Mouse (Mus musculus) hematopoietic stem cell, adult 5-6 weeks (primary cell): Measurements from ENCODE around the gene Aebp2. TPM values are rescaled to one million over a fixed set of nuclear protein-coding genes. Genes with fewer than 3 reads are reported as not detected.
A peak's percentile ranks its signal among the peaks of the same experiment; 100 is the strongest.

Source experiments
- ATAC-seq, 2 experiments: fragments of 125-278 bp in 1 of 2; replicated peaks in 1 of 2; 2 replicates each; pipeline ENCODE4 v1.8.0; 2016 to 2017; ENCODE audit warnings: inconsistent platforms in 2 of 2, mild to moderate bottlenecking in 2 of 2, moderate number of reproducible peaks in 2 of 2, low read depth in 1 of 2, moderate TSS enrichment in 1 of 2; ENCODE audit not compliant: low FRiP score in 2 of 2, poor library complexity in 2 of 2, severe bottlenecking in 2 of 2, insufficient read depth in 1 of 2, low TSS enrichment in 1 of 2
- total RNA-seq: library from RNA; stranded (forward); fragments of 172-1452, 232-1000 nt; gene quantifications from 2 replicates; pipeline ENCODE4 v1.2.3, GENCODE M21; 2017

Gene Aebp2
- total RNA-seq, 1 experiment from 2014 or later, result 112 TPM

DNA sequence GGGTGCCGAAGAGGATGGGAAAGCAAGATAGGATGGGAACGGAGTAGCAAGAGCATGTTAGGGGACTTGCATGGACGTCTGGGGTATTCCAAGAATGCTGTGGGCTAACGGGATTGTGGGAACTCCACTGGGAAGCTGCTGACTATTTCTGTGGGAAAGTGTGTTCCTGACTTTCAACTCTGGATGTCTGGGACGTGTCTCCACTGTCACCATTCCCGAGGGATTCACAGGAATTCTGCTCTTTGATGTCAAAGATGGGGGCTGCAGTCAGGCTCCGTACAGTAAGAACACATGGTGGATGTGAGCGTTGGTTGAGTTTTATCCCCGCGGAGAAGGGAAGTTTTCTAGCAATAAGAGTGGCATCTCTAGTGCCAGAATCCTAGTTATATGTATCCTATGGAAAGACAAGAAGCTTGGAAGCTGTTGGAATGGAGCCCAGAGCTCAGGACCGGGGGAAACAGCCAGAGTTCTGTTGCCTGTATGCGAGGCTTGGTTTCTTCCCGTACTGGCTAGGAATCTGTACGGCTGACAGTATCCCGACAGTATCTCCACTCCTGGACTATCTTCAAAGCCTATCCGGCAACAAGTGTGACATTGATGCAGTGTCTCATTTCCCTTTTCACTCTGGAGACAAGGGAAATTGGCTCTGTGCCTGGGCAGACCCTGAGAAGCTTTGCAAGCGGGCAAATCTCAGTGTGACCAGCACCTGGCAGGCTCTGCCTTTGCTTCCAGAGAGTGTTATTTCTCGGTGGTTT, 44.2 kb downstream of the Aebp2 start:
- no peak for ATAC-seq

DNA sequence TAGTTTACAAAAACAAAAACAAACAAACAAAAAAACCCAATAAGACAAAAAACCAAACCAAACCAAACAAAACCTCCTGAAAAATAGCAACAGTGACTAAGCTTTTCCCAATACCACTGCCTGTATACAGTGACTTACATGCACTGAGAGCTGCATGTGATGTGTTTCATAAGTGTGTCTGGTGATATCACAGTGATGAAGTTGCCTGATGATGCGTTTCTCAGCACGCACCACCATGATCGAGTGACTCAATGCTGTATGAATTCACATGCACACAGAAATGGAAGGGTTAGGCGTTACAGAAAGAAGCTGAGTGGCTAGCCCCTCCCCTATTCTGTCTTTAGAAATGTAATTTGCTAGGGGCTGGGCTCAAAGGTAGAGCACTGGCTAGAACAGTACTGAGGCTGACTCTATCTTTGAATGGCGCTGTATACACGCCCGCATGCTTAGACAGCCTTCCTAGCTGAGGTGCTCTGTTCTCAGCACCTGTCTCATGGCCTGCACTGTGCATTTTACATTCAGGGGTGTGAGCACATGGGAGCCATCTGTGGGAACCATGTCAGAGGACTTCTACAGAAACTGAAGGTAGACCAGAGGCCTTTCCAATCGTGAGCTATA, 44.9 kb downstream of the Aebp2 start:
- ATAC-seq, result no peak

DNA sequence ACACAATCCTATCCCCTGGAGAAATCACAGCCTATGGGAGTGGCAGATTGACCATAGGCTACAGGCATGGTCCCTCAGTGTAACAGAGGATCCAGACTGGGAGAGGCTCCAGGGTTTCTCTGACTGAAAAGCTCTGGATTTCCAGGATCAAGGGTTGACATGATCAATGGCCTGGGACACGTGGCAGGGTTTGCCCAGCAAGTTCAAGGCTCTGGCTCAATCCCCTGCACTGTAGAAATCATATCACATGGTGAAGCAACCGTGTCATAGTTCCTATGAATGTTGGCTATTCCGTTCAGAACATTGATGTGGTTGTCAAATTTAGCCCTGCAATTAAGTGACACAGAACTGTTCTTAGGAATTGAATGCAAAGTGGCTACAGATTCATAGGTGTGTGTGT, 52.0 kb downstream of the Aebp2 start:
- ATAC-seq, result no peak

DNA sequence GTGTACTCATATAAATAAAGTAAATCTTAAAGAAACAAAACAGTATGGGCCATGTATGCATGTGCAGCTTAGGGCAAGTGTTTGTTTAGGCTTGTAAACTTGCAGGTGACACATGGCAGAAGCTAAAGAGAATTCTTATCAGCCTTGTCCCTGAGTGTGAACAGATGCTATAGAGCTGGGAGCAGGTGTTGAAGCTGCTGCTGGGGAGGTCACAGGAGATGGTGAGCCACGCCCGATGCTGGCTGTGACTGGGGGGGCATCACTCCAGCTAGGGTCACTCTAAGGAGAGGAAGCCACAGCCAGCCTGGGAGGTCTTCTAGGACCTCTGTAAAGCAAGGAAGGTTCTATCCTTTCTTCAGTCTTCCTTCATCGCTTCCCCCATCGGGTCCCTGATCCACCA, 53.6 kb downstream of the Aebp2 start:
- no peak for ATAC-seq

DNA sequence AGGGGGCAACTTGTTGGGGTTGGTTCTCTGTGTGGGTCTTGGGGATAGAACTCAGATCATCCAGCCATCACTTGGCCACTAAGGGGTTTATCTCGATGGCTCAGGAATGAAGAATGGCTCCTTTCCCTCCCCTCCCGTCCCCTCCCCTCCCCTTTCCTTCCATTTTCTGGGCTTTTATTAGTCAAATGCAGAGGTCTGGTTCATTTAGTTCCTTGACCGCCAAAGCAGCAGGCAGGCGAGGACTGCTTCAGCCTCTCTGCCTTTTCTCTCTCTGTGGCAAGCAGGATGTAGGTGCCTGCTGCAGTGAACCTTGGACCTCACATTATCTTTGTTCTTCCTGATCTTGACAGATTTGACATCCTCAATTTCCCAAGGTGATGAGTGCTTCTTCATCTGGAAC, 54.6 kb downstream of the Aebp2 start:
- ATAC-seq, result no peak

DNA sequence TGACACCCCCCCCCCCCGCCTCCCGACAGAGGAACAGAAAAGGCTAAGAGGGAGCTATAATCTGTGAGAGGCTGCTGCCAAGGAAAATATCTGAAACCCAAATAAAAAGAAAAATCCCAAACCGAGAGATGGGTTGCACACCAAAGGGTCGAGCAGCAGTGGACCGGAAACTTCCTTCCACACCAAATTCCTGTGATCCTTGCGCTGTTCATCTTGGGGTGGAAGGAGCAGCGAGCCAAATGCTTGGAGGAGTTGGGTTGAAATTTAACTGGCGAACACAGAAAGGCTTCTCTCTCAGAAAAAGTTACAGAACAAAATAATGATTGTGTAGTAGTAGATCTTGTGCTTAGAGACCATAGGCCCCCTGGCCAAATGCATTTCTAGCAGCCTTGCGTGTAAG, 55.5 kb downstream of the Aebp2 start:
- ATAC-seq, result no peak

DNA sequence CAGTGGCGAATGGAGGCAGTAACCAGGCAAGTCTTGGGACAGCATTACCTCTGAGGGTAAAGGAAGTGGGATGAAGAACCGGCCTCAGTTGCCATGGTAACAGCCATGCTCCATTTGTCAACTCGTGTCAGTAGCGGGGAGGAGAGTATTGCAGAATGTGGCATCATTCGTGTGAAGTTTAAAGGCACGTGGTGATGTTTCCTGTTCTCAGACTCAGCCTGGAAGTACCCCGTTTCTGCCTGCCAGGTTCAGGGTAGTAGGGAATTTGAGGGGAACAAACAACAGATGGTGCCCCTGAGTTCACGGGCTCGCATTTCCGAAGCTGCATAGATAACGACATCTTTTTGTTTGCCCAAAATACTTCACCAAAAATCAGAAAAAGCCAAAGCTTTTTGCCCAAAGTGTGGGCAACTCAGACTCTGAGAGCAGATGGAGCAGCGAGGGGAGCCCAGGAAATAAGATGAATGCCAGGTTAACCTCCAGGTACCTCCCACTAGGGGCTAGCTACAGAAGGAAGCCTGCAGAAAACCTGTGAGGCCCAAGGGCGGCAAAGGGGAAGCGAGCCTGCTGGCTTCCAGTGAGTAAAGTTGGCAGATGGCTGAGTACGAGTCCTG, 56.3 kb downstream of the Aebp2 start:
- ATAC-seq, result peak; percentile 82

DNA sequence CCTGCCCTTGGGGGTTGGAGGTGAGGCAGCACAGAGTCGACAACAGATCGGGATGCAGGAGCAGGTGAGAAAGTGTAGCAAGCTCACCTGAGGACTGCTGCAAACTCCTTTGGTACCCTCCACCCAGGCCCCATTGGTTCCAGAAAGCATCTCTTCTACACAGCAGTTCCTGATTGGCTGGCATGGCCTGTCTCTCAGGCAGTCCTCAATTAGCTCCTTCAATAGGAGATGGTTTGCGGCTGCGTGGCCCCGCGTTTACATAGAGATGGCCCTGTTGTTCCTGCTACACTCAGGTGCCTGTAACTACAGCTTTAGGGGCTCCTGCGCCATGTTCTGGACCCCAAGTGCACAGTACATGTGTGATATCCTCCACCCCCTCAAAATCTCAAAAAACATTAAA, 58.2 kb downstream of the Aebp2 start:
- ATAC-seq, result no peak

DNA sequence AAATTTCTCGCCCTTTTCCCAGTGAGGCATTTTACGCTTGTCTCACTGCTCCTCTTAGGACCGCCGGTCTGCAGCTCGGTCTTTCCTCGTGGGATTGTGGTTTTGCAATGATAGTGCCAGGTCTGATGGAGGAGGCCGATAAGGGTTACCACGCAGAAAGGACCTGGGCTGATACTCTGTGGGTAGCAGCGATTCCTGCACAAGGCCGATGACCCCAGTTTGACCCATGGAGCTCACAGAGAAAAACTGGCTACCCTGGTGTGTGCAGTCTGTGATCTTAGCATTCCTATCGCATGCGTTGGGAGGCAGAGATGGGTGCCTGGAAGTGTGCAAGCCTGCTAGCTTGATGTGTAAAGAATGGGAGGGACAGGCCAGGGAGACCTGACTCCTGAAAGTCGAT, 60.4 kb downstream of the Aebp2 start:
- peak in 1 of 2 experiments; percentile 7; a peak in 2 of 4 replicates for ATAC-seq

DNA sequence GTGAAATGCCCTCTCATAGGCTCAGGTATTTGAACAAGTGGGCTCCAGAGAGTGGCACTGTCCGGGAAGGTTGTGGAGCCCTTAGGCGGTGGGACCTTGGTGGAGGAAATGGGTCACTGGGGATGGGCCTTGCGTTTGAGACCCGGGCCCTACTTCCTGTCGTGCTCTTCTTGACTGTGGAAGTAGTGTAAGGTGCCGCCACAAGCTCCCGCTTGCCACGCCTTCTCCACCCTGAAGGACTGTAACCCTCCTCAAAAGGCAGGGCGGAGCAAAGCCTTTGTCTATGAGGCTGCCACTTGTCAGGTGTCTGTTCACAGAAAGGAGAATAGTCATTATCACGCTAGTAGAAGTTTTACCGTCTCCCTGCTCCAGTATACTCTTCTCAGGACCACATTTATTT, 61.9 kb downstream of the Aebp2 start:
- no peak for ATAC-seq

DNA sequence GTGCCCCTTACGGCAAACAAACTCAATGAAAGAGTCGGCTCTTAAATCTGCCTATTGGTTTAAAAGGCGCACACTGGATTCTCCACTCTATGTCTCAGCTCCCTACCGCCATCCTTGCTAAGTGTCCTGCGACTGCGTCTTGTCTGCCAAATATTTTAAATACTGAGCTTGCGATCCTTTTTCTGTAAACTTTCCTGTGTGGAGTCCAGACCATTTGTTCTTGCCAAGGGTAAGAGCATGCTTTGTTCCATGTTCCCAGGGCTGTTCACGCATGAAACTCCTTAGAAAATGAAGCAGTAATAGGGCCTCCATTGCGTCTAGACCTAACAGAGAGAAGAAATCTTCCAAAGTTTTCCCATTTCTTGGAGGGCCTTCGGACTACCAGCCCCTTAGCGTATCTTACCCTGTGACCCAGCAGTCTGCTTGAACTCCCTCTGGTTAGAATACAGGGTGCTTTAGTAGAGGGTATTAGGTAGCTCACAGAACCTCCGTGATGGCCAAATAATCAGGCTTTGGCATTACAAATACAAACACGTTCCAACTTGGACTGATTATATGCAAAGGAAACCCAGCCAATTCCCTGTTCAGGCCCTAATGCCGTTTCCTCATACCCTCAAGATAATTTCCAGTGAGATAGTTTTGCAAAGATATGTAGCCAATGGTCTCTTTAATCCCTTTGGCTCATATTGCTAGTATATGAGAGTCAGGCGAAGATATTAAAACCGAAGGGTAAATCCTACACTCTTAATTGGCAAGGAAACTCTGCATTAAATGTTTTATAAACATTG, 67.3 kb downstream of the Aebp2 start:
- ATAC-seq, result no peak

DNA sequence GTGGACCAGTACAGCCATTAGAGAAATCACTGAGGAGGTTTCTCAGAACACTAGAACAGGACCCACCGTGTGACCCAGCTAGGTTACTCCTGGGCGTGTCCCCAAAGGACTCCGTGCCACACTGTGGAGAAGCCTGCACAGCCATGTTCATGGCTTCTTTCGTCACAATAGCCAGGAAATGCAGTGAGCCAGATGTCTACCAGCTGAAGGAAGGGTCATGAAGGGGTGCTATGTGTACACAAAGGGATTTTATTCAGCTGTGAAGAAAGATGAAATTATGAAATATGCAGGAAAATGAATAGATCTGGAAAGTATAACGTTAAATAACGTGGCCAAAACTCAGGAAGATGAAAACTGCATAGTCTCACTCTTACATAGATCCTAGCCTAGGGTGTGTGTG, 69.7 kb downstream of the Aebp2 start:
- no peak for ATAC-seq

DNA sequence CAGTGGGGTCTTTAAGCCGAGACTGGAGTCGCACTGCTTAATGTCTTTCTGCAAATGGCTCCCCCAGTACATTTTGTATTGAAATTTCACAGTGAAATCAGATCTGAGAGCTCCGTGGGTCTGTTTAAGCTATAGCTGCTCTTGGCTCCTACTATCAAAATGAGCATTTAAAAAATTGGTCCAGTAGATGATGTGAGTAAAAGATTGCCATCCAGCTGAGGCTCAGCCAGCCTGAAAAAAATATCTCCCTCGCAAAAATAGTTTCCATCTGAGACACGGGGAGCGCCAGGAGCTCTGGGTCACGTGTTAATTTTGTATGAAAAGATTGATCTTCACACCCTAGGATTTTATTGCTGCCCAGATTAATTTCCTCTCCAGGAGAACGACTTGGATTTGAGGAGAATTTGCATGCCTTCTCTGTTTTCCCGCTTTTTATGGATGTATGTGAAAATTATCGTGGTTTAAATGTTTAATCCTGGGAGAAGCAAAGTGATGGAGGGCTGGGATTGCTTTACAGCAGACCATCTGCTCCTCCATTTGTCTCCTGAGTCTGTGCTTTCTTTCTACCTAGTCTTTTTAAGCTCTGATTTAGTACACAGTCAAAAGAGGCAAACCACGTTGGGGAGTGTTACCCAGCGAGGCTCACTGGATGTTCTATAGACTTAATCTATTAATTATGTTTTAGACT, 73.9 kb downstream of the Aebp2 start:
- ATAC-seq, result no peak

DNA sequence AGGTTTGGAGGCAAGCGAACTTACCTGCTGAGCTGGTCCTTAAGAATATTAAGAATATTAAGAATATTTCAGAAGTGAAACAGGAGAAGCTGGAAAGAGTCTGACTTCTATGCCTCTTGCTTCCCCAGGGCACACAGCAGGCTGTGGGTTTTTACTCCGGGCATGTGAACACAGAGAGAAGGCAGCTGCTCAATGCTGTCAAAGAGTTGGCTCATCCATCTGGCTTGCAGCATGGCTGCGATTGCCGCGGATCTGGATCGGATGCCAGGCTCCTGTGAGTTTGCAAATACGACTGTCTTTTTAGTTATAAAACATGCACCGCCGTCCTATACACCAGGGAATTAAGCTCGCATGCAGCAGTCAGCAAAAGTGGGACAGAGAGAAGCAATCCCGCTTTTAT, 75.5 kb downstream of the Aebp2 start:
- no peak for ATAC-seq

DNA sequence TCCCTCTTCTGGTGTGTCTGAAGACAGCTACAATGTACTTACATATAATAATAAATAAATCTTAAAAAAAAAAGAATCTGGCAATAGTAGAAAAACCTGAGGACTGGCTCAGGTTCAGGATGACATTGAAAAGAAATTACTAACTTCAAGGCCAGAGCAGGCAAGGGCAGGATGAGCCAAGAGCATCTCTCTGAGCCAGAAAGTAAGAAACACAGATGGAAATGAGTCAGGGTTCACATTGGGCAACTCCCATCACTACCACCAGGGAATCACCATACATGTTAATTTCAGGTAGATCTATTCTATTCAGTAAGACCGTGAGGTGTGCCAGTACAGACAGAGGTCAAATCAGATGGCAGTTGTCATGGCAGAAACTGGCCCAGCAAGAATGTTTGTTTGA, 76.1 kb downstream of the Aebp2 start:
- no peak for ATAC-seq

DNA sequence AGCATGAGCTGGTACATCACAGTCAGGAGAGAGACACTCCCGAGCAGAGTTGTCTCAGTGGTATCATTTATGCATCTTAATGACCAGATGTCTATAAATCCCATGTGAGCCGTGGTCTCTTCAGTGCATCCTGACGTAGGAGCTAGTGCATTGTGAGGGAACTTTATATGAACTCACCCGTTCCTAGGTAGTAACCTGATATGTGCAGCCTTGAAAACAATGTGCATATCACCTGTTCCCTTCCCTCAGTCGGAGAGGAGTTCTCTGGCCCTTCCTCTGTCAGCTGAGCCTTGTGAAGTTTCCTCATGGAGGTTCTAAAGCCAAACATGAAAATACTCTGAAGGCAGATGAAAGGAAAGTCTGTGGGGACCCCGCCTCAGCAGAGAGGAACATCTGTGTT, 78.8 kb downstream of the Aebp2 start:
- no peak for ATAC-seq

DNA sequence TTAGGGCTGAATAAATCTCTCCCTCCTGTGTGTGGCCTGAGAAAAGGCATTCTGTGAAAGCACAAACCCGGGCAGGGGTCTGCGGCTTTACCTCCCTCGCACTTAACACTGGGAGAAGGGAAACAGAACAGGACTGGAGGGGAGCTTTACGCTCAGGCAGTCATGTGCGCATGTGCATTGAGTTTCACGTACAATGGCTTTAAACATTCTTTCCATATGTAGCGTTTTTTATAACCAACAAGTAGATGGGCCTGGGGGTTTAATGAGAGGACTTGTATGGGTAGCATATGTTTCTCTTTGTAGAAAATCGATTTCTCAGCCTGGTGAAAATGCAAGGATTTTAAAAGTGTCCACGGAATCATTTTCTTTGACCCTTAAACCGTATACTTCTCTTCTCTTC, 82.7 kb downstream of the Aebp2 start:
- ATAC-seq, result no peak

DNA sequence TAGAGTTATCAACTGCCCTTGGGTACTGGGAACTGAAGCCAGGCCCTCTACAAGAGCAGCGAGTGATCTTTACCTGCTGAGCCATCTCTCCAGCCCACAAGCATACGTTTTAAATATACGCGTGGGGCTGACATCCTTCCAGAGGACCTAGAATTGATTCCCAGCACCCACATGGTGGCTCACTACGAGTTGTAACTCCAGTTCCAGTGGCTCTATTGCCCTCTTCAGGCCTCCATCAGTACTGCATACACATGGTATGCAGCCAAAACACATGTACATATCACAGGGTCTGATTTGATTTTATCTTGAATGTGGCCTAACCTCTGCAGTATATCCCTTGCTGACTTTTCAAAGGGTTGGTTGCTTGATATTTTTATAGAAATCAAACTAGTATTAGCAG, 83.6 kb downstream of the Aebp2 start:
- ATAC-seq, result no peak
